Mouse (Mus musculus) thymus, adult 2 months (tissue): Measurements from ENCODE around the gene Tpd52l1.
"Not testable (repeated sequence)": the region's sequence is repeated elsewhere in the genome, so short reads cannot be mapped to it uniquely, and the experiment has no call there.

Experiments used
- CTCF ChIP-seq: fragments of 200-500 bp; IDR thresholded peaks from 2 replicates; pipeline ENCODE4 v1.5.1; 2012; ENCODE audit warnings: mild to moderate bottlenecking, control low read depth, low read length, moderate library complexity, borderline replicate concordance; ENCODE audit not compliant: control insufficient read depth, poor library complexity, insufficient read depth; ENCODE audit errors: extremely low read depth
- POLR2A ChIP-seq: fragments of 200-500 bp; IDR thresholded peaks from 2 replicates; pipeline ENCODE4 v1.6.1; 2012; ENCODE audit warnings: mild to moderate bottlenecking, low read length, control low read depth, moderate library complexity; ENCODE audit not compliant: control insufficient read depth, poor library complexity, insufficient read depth; ENCODE audit errors: extremely low read depth

DNA sequence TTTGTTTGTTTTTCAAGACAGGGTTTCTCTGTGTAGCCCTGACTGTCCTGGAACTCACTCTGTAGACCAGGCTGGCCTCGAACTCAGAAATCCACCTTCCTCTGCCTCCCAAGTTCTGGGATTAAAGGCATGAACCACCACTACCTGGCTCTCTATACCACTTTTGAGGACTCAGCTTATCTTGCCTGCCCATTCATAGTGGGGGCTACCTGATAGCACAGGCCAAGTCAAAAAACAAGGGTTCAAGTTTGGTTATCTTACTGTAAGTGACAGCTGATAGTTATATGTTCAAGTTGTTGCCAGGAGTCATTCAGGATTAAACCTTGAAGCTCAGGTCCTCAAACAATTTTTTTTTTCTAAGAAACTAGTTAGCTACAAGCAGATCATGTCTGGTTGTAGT lies 57.2 kb downstream of the Tpd52l1 start:
- not testable (repeated sequence) for TF ChIP-seq CTCF, POLR2A
